Comparison of ENCODE assay signal across 24 mouse cellular contexts in the genomic region with DNA sequence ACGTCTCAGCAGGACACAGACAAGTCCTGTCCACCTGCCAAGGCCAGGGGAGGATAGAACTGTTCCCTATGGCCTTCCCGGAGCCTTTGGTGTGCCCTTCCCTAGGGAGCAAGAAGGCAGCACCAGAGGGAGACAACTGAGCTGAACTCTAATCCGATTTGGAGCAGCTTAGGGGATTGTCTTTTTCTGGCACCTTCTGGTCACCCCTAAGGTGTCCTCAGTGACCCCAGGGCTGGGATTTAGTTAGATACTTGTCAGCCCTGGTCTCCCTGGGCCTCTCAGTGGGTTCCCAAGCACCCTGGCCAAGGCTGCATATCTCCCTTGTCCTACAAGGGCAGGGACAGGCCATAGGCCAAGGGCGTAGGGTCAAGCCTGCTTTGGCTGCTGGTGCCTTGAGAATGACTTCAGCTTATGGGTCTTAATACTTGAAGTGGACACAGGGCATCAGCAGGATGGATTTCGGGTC. TPM values are rescaled to one million over a fixed set of nuclear protein-coding genes. Genes with fewer than 3 reads are reported as not detected.
DNase-seq lines count a peak whose midpoint lies in the region; ATAC-seq and TF ChIP-seq lines count a peak whose summit lies in the region.
"Had no signal": no experiment of that assay in that cellular context is flagged by ENCODE, and none has a peak within 500 bp of the region (broad histone marks: within the 10 kb centered on the region; RNA-seq: fewer than 3 reads in every experiment).

A gene (plus strand): TSS at position 416 of the 466 bp plus-strand sequence.

- H3K27ac ChIP-seq in midbrain, embryonic 11.5 days (ENCODE audit: low read depth, low read length), result no peak within 1 kb of the TSS

- no peak within 1 kb of the TSS for H3K4me3 ChIP-seq in midbrain, embryonic 11.5 days (ENCODE audit: low read depth, low read length)
- no peak within 1 kb of the TSS for H3K4me3 ChIP-seq in lung, adult 2 months (replicated peaks; ENCODE audit: extremely low read depth, low read depth, low read length)

- no peaks in the 10 kb centered on the region for H3K36me3 ChIP-seq in midbrain, embryonic 11.5 days (ENCODE audit: control insufficient read depth, insufficient read depth, low read length)
- H3K36me3 ChIP-seq: G1E had no signal

- 76% methylated on average over 5 of the region's 5 CpGs for WGBS in midbrain, embryonic 11.5 days
- 80% methylated on average over 5 of the region's 5 CpGs for WGBS in lung, adult 2 months

- no peak within 1 kb of the TSS for H3K4me2 ChIP-seq in midbrain, embryonic 11.5 days

- no peak for TF ChIP-seq CTCF in lung, adult 2 months (IDR thresholded peaks at IDR 0.05; ENCODE audit: insufficient read depth, low read length)

- H3K4me1 ChIP-seq in midbrain, embryonic 11.5 days (ENCODE audit: control insufficient read depth, insufficient read depth, low read length), result no peaks in the 10 kb centered on the region
- H3K4me1 ChIP-seq in lung, adult 2 months (ENCODE audit: control insufficient read depth, insufficient read depth, low read length), result no peaks in the 10 kb centered on the region

- H3K27me3 ChIP-seq in midbrain, embryonic 11.5 days (ENCODE audit: control insufficient read depth, insufficient read depth, low read length), result no peaks in the 10 kb centered on the region

- DNase-seq in retina, adult 2 months (ENCODE audit: low read depth, low spot score), result peak; percentile 98
- DNase-seq in retina, embryonic 14.5 days (ENCODE audit: low spot score), result peak; percentile 29
- peak; percentile 82 for DNase-seq in retina, postnatal 1 day
- DNase-seq in retina, postnatal 7 days (ENCODE audit: low read depth, low spot score), result peak; percentile 88
- no peak for DNase-seq in gastrocnemius, adult 18-20 months (ENCODE audit: low spot score)
- no peak for DNase-seq in midbrain, embryonic 11.5 days (ENCODE audit: low spot score, missing footprints)
- DNase-seq in left cerebral cortex, postnatal 4 days, result no peak
- no peak for DNase-seq in lung, adult 2 months
- DNase-seq: adrenal gland, adult 2 months; adrenal gland, adult 8-10 months; adrenal gland, postnatal 10 days; adrenal gland, postnatal 14 days; adrenal gland, postnatal 25 days; adrenal gland, postnatal 36 days; B cell, adult 2 months; cerebellum, adult 11 months; cerebellum, adult 11-12 months had no signal

- intact Hi-C loops in left cerebral cortex, postnatal 4 days (cut with DNase I), result no loop called here

- no peak for TF ChIP-seq POLR2A in lung, adult 2 months (IDR thresholded peaks at IDR 0.05; ENCODE audit: borderline replicate concordance, extremely low read depth, low read depth, low read length)

- ATAC-seq in midbrain, embryonic 11.5 days (ENCODE audit: low FRiP score), result no peak
- ATAC-seq: activated CD4-positive, CD25-positive, alpha-beta regulatory T cell, adult 4 months; CD4-positive, CD25-positive, alpha-beta regulatory T cell, adult 4 months; Patski had no signal

- no peaks in the 10 kb centered on the region for H3K9me3 ChIP-seq in midbrain, embryonic 11.5 days (ENCODE audit: control insufficient read depth, low read length)
- H3K9me3 ChIP-seq: G1E had no signal

- no peak within 1 kb of the TSS for H3K9ac ChIP-seq in midbrain, embryonic 11.5 days (ENCODE audit: low read length)

RNA-seq across cellular contexts. Expression of the gene that starts here (rescaled TPM):
- total RNA-seq in gastrocnemius, adult 18-20 months (2021), result not detected
- 0.03 and 0.08 TPM in 2 replicates for polyA plus RNA-seq in midbrain, embryonic 11.5 days (2014; fragmentation: Nextera tagmentation; extraction: Ambion mirVana)
- not detected for total RNA-seq in left cerebral cortex, postnatal 4 days (2021)
- not detected in 2 replicates for polyA plus RNA-seq in lung, adult 2 months (2012; rRNA removed)
- total RNA-seq: adrenal gland, adult 18-20 months; adrenal gland, adult 2 months; adrenal gland, postnatal 14 days; adrenal gland, postnatal 25 days; adrenal gland, postnatal 36 days; CH12.LX had no signal
- polyA plus RNA-seq: activated CD4-positive, CD25-positive, alpha-beta regulatory T cell, adult 4 months; adrenal gland, adult 2 months; C2C12; CD4-positive, CD25-positive, alpha-beta regulatory T cell, adult 4 months; Patski had no signal

Comparison
In these comparisons a context has a peak if more than half of its experiments do, and no peak if none do; other contexts are left out.
1. DNase-seq: peak in retina, adult 2 months (single experiment), retina, embryonic 14.5 days (single experiment), retina, postnatal 1 day (single experiment) and retina, postnatal 7 days (single experiment); none in gastrocnemius, adult 18-20 months (single experiment), midbrain, embryonic 11.5 days (single experiment), left cerebral cortex, postnatal 4 days (single experiment) and lung, adult 2 months (single experiment).